Mouse (Mus musculus): ENCODE data around the gene Avpr1b. TPM values are rescaled to one million over a fixed set of nuclear protein-coding genes. Genes with fewer than 3 reads are reported as not detected.

Gene Avpr1b
- polyA plus RNA-seq, 2 experiments, result not detected

GRCm38 (mm10) chr1:131640062-131640461 lies 41.0 kb downstream of the Avpr1b start:
- Histone ChIP-seq H3K4me2 (replicated peaks; ENCODE audit: low read depth, low read length, severe bottlenecking) (no peak overlapping the region), H3K4me1 (ENCODE audit: control insufficient read depth, insufficient read depth, low read length) (no peaks in the 10 kb centered on the region), H3K9me3 (ENCODE audit: control insufficient read depth, low read length) (no peaks in the 10 kb centered on the region), H3K36me3 (ENCODE audit: control insufficient read depth, insufficient read depth, low read length) (no peaks in the 10 kb centered on the region), H3K9ac (ENCODE audit: low read depth, low read length, severe bottlenecking) (no peak overlapping the region), H3K27me3 (ENCODE audit: control insufficient read depth, insufficient read depth, low read length) (no peaks in the 10 kb centered on the region), H3K4me3 (replicated peaks; ENCODE audit: low read length) (no peak overlapping the region), H3K27ac (replicated peaks; ENCODE audit: low read depth, low read length) (no peak overlapping the region)
- no peak for ATAC-seq (ENCODE audit: low FRiP score, low read depth)
- WGBS, result 85% methylated on average over 4 of the region's 4 CpGs
- DNase-seq (ENCODE audit: low spot score), result no peak
- TF ChIP-seq POLR2A (IDR thresholded peaks at IDR 0.05; ENCODE audit: borderline replicate concordance, extremely low read depth, insufficient read depth, insufficient read length), result no peak

GRCm38 (mm10) chr1:131641565-131641964 lies 42.5 kb downstream of the Avpr1b start:
- Histone ChIP-seq H3K9ac (ENCODE audit: low read depth, low read length, severe bottlenecking) (no peak overlapping the region), H3K4me2 (replicated peaks; ENCODE audit: low read depth, low read length, severe bottlenecking) (no peak overlapping the region), H3K4me3 (replicated peaks; ENCODE audit: low read length) (no peak overlapping the region), H3K27ac (replicated peaks; ENCODE audit: low read depth, low read length) (no peak overlapping the region), H3K27me3 (ENCODE audit: control insufficient read depth, insufficient read depth, low read length) (no peaks in the 10 kb centered on the region), H3K4me1 (ENCODE audit: control insufficient read depth, insufficient read depth, low read length) (no peaks in the 10 kb centered on the region), H3K9me3 (ENCODE audit: control insufficient read depth, low read length) (no peaks in the 10 kb centered on the region), H3K36me3 (ENCODE audit: control insufficient read depth, insufficient read depth, low read length) (no peaks in the 10 kb centered on the region)
- DNase-seq (ENCODE audit: low spot score) (no peak), ATAC-seq (ENCODE audit: low FRiP score, low read depth) (no peak)
- 93% methylated on average over 13 of the region's 13 CpGs for whole genome bisulfite sequencing
- no peak for TF ChIP-seq POLR2A (IDR thresholded peaks at IDR 0.05; ENCODE audit: borderline replicate concordance, extremely low read depth, insufficient read depth, insufficient read length)

DNA sequence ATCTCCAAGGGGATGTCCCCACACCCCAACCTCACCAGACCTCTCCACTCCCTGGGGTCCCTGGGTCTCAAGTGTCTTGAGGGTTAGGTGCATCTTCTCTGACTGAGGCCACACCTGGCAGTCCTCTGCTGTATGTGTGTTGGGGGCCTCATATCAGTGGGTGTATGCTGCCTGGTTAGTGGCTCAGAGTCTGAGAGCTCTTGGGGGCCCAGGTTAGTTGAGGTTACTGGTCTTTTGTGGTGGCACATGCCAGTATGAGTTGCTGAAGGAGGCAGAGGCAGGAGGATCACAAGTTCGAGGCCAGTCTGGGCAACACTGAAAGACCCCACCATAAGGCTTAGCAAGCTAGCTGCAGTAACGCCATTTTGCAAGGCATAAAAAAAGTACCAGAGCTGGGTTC lies 43.2 kb downstream of the Avpr1b start:
- H3K4me1 ChIP-seq (ENCODE audit: control insufficient read depth, insufficient read depth, low read length), result no peaks in the 10 kb centered on the region
- H3K9ac ChIP-seq (ENCODE audit: low read depth, low read length, severe bottlenecking), result no peak overlapping the region
- 87% methylated on average over 2 of the region's 2 CpGs for WGBS
- H3K4me3 ChIP-seq (replicated peaks; ENCODE audit: low read length), result no peak overlapping the region
- no peaks in the 10 kb centered on the region for H3K27me3 ChIP-seq (ENCODE audit: control insufficient read depth, insufficient read depth, low read length)
- no peak for TF ChIP-seq POLR2A (IDR thresholded peaks at IDR 0.05; ENCODE audit: borderline replicate concordance, extremely low read depth, insufficient read depth, insufficient read length)
- ATAC-seq (ENCODE audit: low FRiP score, low read depth) (no peak), DNase-seq (ENCODE audit: low spot score) (no peak)
- no peak overlapping the region for H3K27ac ChIP-seq (replicated peaks; ENCODE audit: low read depth, low read length)
- H3K4me2 ChIP-seq (replicated peaks; ENCODE audit: low read depth, low read length, severe bottlenecking), result no peak overlapping the region
- no peaks in the 10 kb centered on the region for H3K36me3 ChIP-seq (ENCODE audit: control insufficient read depth, insufficient read depth, low read length)
- no peaks in the 10 kb centered on the region for H3K9me3 ChIP-seq (ENCODE audit: control insufficient read depth, low read length)

DNA sequence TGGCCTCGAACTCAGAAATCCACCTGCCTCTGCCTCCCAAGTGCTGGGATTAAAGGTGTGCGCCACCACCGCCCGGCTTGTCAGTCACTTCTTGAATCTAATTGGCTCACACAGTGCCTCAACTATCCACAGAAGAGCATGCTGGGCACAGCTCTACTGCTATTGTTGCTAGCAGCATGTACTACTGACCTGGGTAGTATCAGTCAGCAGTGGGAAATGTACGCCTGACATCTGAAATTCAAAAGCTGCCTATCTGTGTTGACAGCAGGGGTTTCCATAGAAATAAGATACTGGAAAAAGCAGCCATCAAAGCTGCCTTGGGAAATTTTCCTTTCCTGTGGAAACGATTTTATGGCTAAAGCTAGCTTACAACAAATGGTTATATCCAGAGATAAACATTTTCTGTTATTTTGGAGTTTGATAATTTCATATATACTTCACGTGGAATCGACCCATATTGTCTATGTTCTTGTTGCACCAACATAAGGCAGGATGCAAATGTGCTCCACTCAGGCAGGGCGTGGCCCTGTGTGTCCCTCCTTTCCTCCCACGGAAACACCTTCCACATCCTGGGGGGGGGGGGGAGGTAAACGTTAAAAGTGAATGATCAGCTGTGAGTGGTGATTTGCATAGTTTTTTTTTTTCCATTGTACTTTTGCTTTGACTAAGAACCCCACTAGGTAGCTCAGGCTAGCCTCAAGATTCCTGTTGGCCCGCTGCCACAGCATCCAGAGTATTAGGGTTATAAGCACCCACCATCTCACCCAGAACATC lies 53.8 kb downstream of the Avpr1b start:
- no peak for ATAC-seq (ENCODE audit: low FRiP score, low read depth)
- H3K27me3 ChIP-seq (ENCODE audit: control insufficient read depth, insufficient read depth, low read length), result no peaks in the 10 kb centered on the region
- 75% methylated on average over 12 of the region's 12 CpGs for WGBS

DNA sequence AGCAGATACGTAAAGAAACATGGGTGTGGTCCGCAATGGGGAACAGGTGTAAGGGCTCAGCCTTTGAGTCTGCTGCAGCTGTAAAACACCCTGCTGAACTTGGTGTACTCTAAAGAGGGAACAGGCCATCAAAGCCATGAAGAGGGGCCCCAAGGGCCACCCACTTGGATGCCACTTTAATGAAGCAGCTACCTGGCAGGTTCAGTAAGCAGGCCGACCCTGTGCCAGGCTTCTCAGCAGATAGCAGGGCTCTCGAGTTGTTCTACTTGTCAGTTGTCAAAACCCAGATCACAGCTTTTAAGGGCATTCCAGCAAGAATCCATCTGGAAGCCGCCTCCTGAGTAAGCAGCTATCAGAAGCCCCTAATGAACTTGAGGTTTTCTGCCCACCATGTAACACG lies 56.6 kb downstream of the Avpr1b start:
- no peak for TF ChIP-seq POLR2A (IDR thresholded peaks at IDR 0.05; ENCODE audit: borderline replicate concordance, extremely low read depth, insufficient read depth, insufficient read length)
- Histone ChIP-seq H3K9ac (ENCODE audit: low read depth, low read length, severe bottlenecking) (no peak overlapping the region), H3K27me3 (ENCODE audit: control insufficient read depth, insufficient read depth, low read length) (no peaks in the 10 kb centered on the region), H3K9me3 (ENCODE audit: control insufficient read depth, low read length) (no peaks in the 10 kb centered on the region), H3K4me3 (replicated peaks; ENCODE audit: low read length) (no peak overlapping the region), H3K4me1 (ENCODE audit: control insufficient read depth, insufficient read depth, low read length) (no peaks in the 10 kb centered on the region), H3K36me3 (ENCODE audit: control insufficient read depth, insufficient read depth, low read length) (no peaks in the 10 kb centered on the region), H3K4me2 (replicated peaks; ENCODE audit: low read depth, low read length, severe bottlenecking) (no peak overlapping the region), H3K27ac (replicated peaks; ENCODE audit: low read depth, low read length) (no peak overlapping the region)
- WGBS, result 71% methylated on average over 6 of the region's 6 CpGs
- no peak for ATAC-seq (ENCODE audit: low FRiP score, low read depth)
- DNase-seq (ENCODE audit: low spot score), result no peak

More for the DNA sequence above, 53.8 kb downstream of the Avpr1b start:
- DNase-seq (ENCODE audit: low spot score), result no peak
- Histone ChIP-seq H3K4me1 (ENCODE audit: control insufficient read depth, insufficient read depth, low read length) (no peaks in the 10 kb centered on the region), H3K36me3 (ENCODE audit: control insufficient read depth, insufficient read depth, low read length) (no peaks in the 10 kb centered on the region), H3K9me3 (ENCODE audit: control insufficient read depth, low read length) (no peaks in the 10 kb centered on the region), H3K9ac (ENCODE audit: low read depth, low read length, severe bottlenecking) (no peak overlapping the region), H3K27ac (replicated peaks; ENCODE audit: low read depth, low read length) (no peak overlapping the region), H3K4me2 (replicated peaks; ENCODE audit: low read depth, low read length, severe bottlenecking) (no peak overlapping the region), H3K4me3 (replicated peaks; ENCODE audit: low read length) (no peak overlapping the region)
- no peak for TF ChIP-seq POLR2A (IDR thresholded peaks at IDR 0.05; ENCODE audit: borderline replicate concordance, extremely low read depth, insufficient read depth, insufficient read length)
